Mouse (Mus musculus) CD4-positive, CD25-positive, alpha-beta regulatory T cell, adult 2 months (primary cell): ENCODE results near the gene Cntn2.

ENCODE experiments used
- DNase-seq: peaks from one replicate; pipeline ENCODE4 v3.0.0-alpha.2; 2012; ENCODE audit warnings: low read depth, low spot score

The Cntn2 gene

GRCm38 (mm10) chr1:132542762-132543306 lies at the start of gene Cntn2:
TSS of gene Cntn2 (minus strand) at chr1:132543256.
- DNase-seq = no peak

- DNase-seq = no peak
Observed at GRCm38 (mm10) chr1:132592145-132592544, 49.1 kb upstream of the Cntn2 start.

- no peak for DNase-seq
Observed at GRCm38 (mm10) chr1:132591399-132591930, 48.4 kb upstream of the Cntn2 start.

- no peak for DNase-seq
Observed at GRCm38 (mm10) chr1:132586679-132587201, 43.7 kb upstream of the Cntn2 start.

- no peak for DNase-seq
Observed at GRCm38 (mm10) chr1:132585376-132585775, 42.3 kb upstream of the Cntn2 start.

GRCm38 (mm10) chr1:132582998-132583604 lies 40.0 kb upstream of the Cntn2 start:
- DNase-seq = no peak

GRCm38 (mm10) chr1:132581845-132582839 lies 39.1 kb upstream of the Cntn2 start:
- DNase-seq = no peak

GRCm38 (mm10) chr1:132580063-132580462 lies 37.0 kb upstream of the Cntn2 start:
- no peak for DNase-seq

- no peak for DNase-seq
Observed at GRCm38 (mm10) chr1:132576845-132577244, 33.8 kb upstream of the Cntn2 start.

- no peak for DNase-seq
Observed at GRCm38 (mm10) chr1:132572851-132573250, 29.8 kb upstream of the Cntn2 start.

GRCm38 (mm10) chr1:132571613-132572012 lies 28.6 kb upstream of the Cntn2 start:
- no peak for DNase-seq

- no peak for DNase-seq
Observed at GRCm38 (mm10) chr1:132570906-132571305, 27.9 kb upstream of the Cntn2 start.

- no peak for DNase-seq
Observed at GRCm38 (mm10) chr1:132570068-132570780, 27.2 kb upstream of the Cntn2 start.

GRCm38 (mm10) chr1:132569516-132569915 lies 26.5 kb upstream of the Cntn2 start:
- DNase-seq = no peak

GRCm38 (mm10) chr1:132567336-132568125 lies 24.5 kb upstream of the Cntn2 start:
- no peak for DNase-seq

GRCm38 (mm10) chr1:132565766-132566165 lies 22.7 kb upstream of the Cntn2 start:
- no peak for DNase-seq

GRCm38 (mm10) chr1:132564946-132565345 lies 21.9 kb upstream of the Cntn2 start:
- DNase-seq = no peak

GRCm38 (mm10) chr1:132562337-132562795 lies 19.3 kb upstream of the Cntn2 start:
- no peak for DNase-seq

GRCm38 (mm10) chr1:132560907-132561700 lies 18.0 kb upstream of the Cntn2 start:
- no peak for DNase-seq

- DNase-seq = no peak
Observed at GRCm38 (mm10) chr1:132559045-132559444, 16.0 kb upstream of the Cntn2 start.
